Mouse (Mus musculus): ENCODE data around the gene Fbln5.

DNA sequence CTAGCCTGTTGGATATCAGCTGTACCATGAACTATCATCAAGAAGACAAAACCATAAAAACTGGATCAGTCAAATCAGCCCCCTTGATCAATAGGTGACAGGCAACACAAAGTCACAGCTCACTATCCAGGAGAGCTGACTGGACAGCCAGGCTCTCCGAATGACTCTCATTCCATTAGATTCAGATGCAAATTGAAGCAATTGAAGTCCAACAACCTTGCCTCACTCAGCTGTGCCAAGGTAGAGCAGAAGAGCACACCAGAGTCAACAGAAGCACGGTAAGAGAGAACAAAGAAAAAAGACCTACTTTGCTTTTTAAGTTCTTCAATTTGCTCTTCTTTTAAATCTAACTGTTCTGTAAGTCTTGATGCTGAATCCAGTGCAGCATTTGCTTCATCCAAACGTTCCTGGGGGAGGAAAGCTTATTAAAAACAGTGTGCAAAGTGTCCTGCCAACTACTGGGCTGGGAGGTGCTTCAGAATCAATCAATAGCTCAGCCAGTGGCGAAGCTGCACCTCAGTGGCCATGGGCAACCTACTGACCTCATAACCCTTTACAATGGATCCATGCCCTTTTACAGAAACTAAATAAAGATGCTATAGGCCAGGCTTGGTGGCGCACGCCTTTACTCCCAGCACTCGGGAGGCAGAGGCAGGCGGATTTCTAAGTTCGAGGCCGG, 43.6 kb upstream of the Fbln5 start:
- no peak for TF ChIP-seq POLR2A (IDR thresholded peaks at IDR 0.05; ENCODE audit: extremely low read depth, insufficient read depth, low read length)
- no peak for TF ChIP-seq CTCF (IDR thresholded peaks at IDR 0.05; ENCODE audit: low read depth, low read length)
